Mouse (Mus musculus): ENCODE measurements around the gene Rasal3. TPM values are rescaled to one million over a fixed set of nuclear protein-coding genes. Genes with fewer than 3 reads are reported as not detected.

Rasal3 gene
- polyA plus RNA-seq, 1 experiment from 2014 or later: 0.73 TPM

DNA sequence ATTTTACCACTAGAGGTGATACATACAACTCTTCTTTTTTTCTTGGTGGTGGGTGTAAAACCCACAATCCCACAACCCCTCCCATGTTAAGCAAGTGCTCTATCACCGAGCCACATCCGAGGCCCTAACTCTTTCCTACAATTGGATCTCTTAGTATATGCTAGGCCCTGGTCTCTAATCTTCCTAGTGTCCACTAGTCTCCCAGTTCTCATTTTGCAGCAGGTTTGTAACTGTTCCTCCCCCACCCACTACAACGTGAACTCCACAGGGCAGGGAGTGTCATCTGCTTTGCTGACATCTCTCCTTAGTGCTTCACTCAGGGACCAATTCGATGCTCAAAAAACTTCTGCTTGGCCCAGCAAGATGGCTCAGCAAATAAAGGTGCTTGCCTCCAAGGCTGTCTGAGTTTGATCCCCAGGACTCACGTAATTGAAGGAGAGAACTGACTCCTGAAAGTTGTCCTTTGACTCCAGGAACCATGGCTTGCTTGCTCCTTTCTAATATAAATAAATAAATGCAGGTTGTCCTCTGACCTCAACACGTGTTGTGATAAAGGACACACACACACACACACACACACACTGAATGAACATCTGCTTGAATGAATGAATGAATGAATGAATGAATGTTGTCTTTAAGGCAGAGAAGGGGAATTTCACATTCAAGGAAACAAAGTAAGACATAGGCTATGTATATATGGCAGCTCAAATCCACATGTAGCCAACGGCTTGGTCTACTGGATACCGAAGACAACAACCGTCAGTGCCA, 1.2 kb downstream of the Rasal3 start:
- no peak overlapping the region for H3K27ac ChIP-seq (ENCODE audit: low read length)
- H3K4me1 ChIP-seq (replicated peaks; ENCODE audit: control insufficient read depth, insufficient read depth, low read length): no peaks in the 10 kb centered on the region
- H3K27me3 ChIP-seq (replicated peaks; ENCODE audit: control insufficient read depth, insufficient read depth, low read length): peaks cover 20% of the 10 kb centered on the region
- no peak for ATAC-seq
- no peaks in the 10 kb centered on the region for H3K36me3 ChIP-seq (ENCODE audit: control insufficient read depth, insufficient read depth)
- 85% methylated on average over 9 of the region's 9 CpGs for WGBS
- no peak overlapping the region for H3K9ac ChIP-seq (replicated peaks; ENCODE audit: low read depth, low read length)
- H3K9me3 ChIP-seq (ENCODE audit: control insufficient read depth, low read length): no peaks in the 10 kb centered on the region
- no peak overlapping the region for H3K4me2 ChIP-seq (ENCODE audit: low read length)
- H3K4me3 ChIP-seq (replicated peaks; ENCODE audit: low read length): no peak overlapping the region

DNA sequence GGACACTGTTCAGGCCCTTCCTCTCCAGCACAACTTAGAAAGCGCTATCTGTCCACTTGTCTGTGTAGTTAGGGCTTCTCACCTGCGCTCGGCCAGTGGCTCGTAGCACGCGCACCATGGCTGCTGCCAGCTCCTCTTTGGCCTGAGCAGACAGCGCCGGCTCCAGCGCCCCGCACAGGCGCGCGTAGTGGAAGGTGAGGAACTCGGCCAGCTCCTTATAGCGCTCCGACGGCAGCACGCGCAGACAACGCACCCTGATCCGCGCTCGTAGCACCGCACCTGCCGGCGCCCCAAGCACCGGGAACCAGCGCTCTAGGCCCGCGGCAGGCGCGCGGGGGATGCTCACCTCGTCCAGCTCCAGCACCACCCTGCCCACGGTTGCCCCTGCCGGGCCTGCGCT, 7.1 kb downstream of the Rasal3 start:
- Histone ChIP-seq H3K9ac (replicated peaks; ENCODE audit: low read depth, low read length) (no peak overlapping the region), H3K36me3 (ENCODE audit: control insufficient read depth, insufficient read depth) (no peaks in the 10 kb centered on the region), H3K27ac (ENCODE audit: low read length) (no peak overlapping the region), H3K4me2 (ENCODE audit: low read length) (peak overlapping the region; percentile 35), H3K4me1 (replicated peaks; ENCODE audit: control insufficient read depth, insufficient read depth, low read length) (peaks cover 3% of the 10 kb centered on the region; the same call in 1 of the 2 replicates), H3K9me3 (ENCODE audit: control insufficient read depth, low read length) (no peaks in the 10 kb centered on the region), H3K27me3 (replicated peaks; ENCODE audit: control insufficient read depth, insufficient read depth, low read length) (peaks cover 69% of the 10 kb centered on the region), H3K4me3 (replicated peaks; ENCODE audit: low read length) (peak overlapping the region; percentile 22; the same call in 1 of the 2 replicates)
- ATAC-seq: no peak
- WGBS: 4% methylated on average over 33 of the region's 37 CpGs

DNA sequence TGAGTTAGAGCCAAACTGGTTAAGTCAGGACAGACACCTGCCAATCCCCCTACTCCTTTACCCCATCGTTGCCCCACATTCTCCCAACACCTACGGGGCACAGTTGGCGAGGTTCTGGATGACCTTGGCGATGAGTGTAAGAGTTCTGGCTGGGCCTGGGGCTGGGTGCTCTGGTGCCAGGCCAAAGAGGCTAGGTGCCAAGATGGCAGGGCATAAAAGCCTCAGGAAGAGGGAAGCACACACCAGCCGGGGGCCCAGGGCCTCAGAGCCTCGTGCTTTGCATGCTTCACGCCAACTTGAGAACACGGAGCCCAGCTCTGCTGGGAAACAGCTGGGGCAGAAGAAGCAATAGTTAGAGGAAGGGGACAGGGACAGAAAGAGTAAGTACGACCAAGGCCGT, 9.4 kb downstream of the Rasal3 start:
- no peak for ATAC-seq
- WGBS: 76% methylated on average over 10 of the region's 10 CpGs
- Histone ChIP-seq H3K9me3 (ENCODE audit: control insufficient read depth, low read length) (no peaks in the 10 kb centered on the region), H3K27me3 (replicated peaks; ENCODE audit: control insufficient read depth, insufficient read depth, low read length) (peaks cover 74% of the 10 kb centered on the region), H3K4me1 (replicated peaks; ENCODE audit: control insufficient read depth, insufficient read depth, low read length) (peaks cover 3% of the 10 kb centered on the region; the same call in 1 of the 2 replicates), H3K4me3 (replicated peaks; ENCODE audit: low read length) (no peak overlapping the region), H3K36me3 (ENCODE audit: control insufficient read depth, insufficient read depth) (no peaks in the 10 kb centered on the region), H3K4me2 (ENCODE audit: low read length) (no peak overlapping the region), H3K27ac (ENCODE audit: low read length) (no peak overlapping the region), H3K9ac (replicated peaks; ENCODE audit: low read depth, low read length) (no peak overlapping the region)

- peaks cover 31% of the 10 kb centered on the region for H3K27me3 ChIP-seq (replicated peaks; ENCODE audit: control insufficient read depth, insufficient read depth, low read length)
- peak within 1 kb of the TSS; percentile 86 for H3K4me3 ChIP-seq (replicated peaks; ENCODE audit: low read length)
- peak within 1 kb of the TSS; percentile 96 for H3K4me2 ChIP-seq (ENCODE audit: low read length)
- H3K9me3 ChIP-seq (ENCODE audit: control insufficient read depth, low read length): no peaks in the 10 kb centered on the region
- H3K4me1 ChIP-seq (replicated peaks; ENCODE audit: control insufficient read depth, insufficient read depth, low read length): peaks cover 13% of the 10 kb centered on the region
- peak within 1 kb of the TSS; percentile 78 for H3K27ac ChIP-seq (ENCODE audit: low read length)
- WGBS: under 1% methylated on average over 14 of the region's 44 CpGs
- peak within 1 kb of the TSS; percentile 94 for H3K9ac ChIP-seq (replicated peaks; ENCODE audit: low read depth, low read length)
- ATAC-seq: peak; percentile 77
- peaks cover 8% of the 10 kb centered on the region; the same call in 1 of the 2 replicates for H3K36me3 ChIP-seq (ENCODE audit: control insufficient read depth, insufficient read depth)
These were observed 14.2 kb downstream of the Rasal3 start, which contains the start of gene Wiz for GRCm38 (mm10) chr17:32389101-32389659. Wiz (minus strand) TSS chr17:32389439.

- peaks cover 13% of the 10 kb centered on the region for H3K4me1 ChIP-seq (replicated peaks; ENCODE audit: control insufficient read depth, insufficient read depth, low read length)
- H3K36me3 ChIP-seq (ENCODE audit: control insufficient read depth, insufficient read depth): peaks cover 13% of the 10 kb centered on the region
- WGBS: under 1% methylated on average over 37 of the region's 39 CpGs
- peak; percentile 60 for ATAC-seq
- peak overlapping the region; percentile 86 for H3K4me3 ChIP-seq (replicated peaks; ENCODE audit: low read length)
- peaks cover 27% of the 10 kb centered on the region for H3K27me3 ChIP-seq (replicated peaks; ENCODE audit: control insufficient read depth, insufficient read depth, low read length)
- H3K27ac ChIP-seq (ENCODE audit: low read length): peak overlapping the region; percentile 78
- H3K4me2 ChIP-seq (ENCODE audit: low read length): peak overlapping the region; percentile 96
- peak overlapping the region; percentile 94 for H3K9ac ChIP-seq (replicated peaks; ENCODE audit: low read depth, low read length)
- no peaks in the 10 kb centered on the region for H3K9me3 ChIP-seq (ENCODE audit: control insufficient read depth, low read length)
These were observed 14.8 kb downstream of the Rasal3 start for GRCm38 (mm10) chr17:32388370-32389100.

GRCm38 (mm10) chr17:32387986-32388369, 15.4 kb downstream of the Rasal3 start:
- H3K9me3 ChIP-seq (ENCODE audit: control insufficient read depth, low read length): no peaks in the 10 kb centered on the region
- 36% methylated on average over 7 of the region's 7 CpGs for WGBS
- H3K9ac ChIP-seq (replicated peaks; ENCODE audit: low read depth, low read length): peak overlapping the region; percentile 94
- peaks cover 17% of the 10 kb centered on the region for H3K4me1 ChIP-seq (replicated peaks; ENCODE audit: control insufficient read depth, insufficient read depth, low read length)
- H3K27me3 ChIP-seq (replicated peaks; ENCODE audit: control insufficient read depth, insufficient read depth, low read length): peaks cover 23% of the 10 kb centered on the region
- H3K4me3 ChIP-seq (replicated peaks; ENCODE audit: low read length): peak overlapping the region; percentile 86
- H3K36me3 ChIP-seq (ENCODE audit: control insufficient read depth, insufficient read depth): peaks cover 17% of the 10 kb centered on the region
- no peak for ATAC-seq
- H3K27ac ChIP-seq (ENCODE audit: low read length): no peak overlapping the region
- peak overlapping the region; percentile 96 for H3K4me2 ChIP-seq (ENCODE audit: low read length)

GRCm38 (mm10) chr17:32386659-32387432, 16.5 kb downstream of the Rasal3 start:
- H3K4me2 ChIP-seq (ENCODE audit: low read length): no peak overlapping the region
- H3K4me1 ChIP-seq (replicated peaks; ENCODE audit: control insufficient read depth, insufficient read depth, low read length): peaks cover 19% of the 10 kb centered on the region
- H3K27me3 ChIP-seq (replicated peaks; ENCODE audit: control insufficient read depth, insufficient read depth, low read length): peaks cover 15% of the 10 kb centered on the region
- H3K4me3 ChIP-seq (replicated peaks; ENCODE audit: low read length): no peak overlapping the region
- no peak overlapping the region for H3K27ac ChIP-seq (ENCODE audit: low read length)
- no peak overlapping the region for H3K9ac ChIP-seq (replicated peaks; ENCODE audit: low read depth, low read length)
- WGBS: 70% methylated on average over 9 of the region's 9 CpGs
- H3K9me3 ChIP-seq (ENCODE audit: control insufficient read depth, low read length): no peaks in the 10 kb centered on the region
- H3K36me3 ChIP-seq (ENCODE audit: control insufficient read depth, insufficient read depth): peaks cover 19% of the 10 kb centered on the region
- ATAC-seq: no peak

- Histone ChIP-seq H3K9ac (replicated peaks; ENCODE audit: low read depth, low read length) (no peak overlapping the region), H3K4me2 (ENCODE audit: low read length) (no peak overlapping the region), H3K9me3 (ENCODE audit: control insufficient read depth, low read length) (no peaks in the 10 kb centered on the region), H3K4me3 (replicated peaks; ENCODE audit: low read length) (no peak overlapping the region), H3K27ac (ENCODE audit: low read length) (no peak overlapping the region), H3K27me3 (replicated peaks; ENCODE audit: control insufficient read depth, insufficient read depth, low read length) (no peaks in the 10 kb centered on the region), H3K36me3 (ENCODE audit: control insufficient read depth, insufficient read depth) (peaks cover 21% of the 10 kb centered on the region), H3K4me1 (replicated peaks; ENCODE audit: control insufficient read depth, insufficient read depth, low read length) (peaks cover 19% of the 10 kb centered on the region)
- no peak for ATAC-seq
- 76% methylated on average over 5 of the region's 5 CpGs for WGBS
These were observed 19.7 kb downstream of the Rasal3 start for GRCm38 (mm10) chr17:32383661-32384060.
